Mouse (Mus musculus): ENCODE results near the gene Ube2q2.

- TF ChIP-seq POLR2A (IDR thresholded peaks at IDR 0.05; ENCODE audit: control insufficient read depth, low read depth, low read length) (no peak), CTCF (IDR thresholded peaks at IDR 0.05; ENCODE audit: control insufficient read depth, insufficient read depth, insufficient replicate concordance, low read depth, low read length) (no peak)
Measured at GRCm38 (mm10) chr9:55232110-55232509, 83.5 kb downstream of the Ube2q2 start.

Data from testis, adult 2 months (tissue).